Mouse (Mus musculus) C2C12 (cell line): ENCODE data around the gene Foxb1.

Experiments used
- CTCF ChIP-seq: IDR thresholded peaks from one replicate; pipeline ENCODE4 v1.5.1; 2011; ENCODE audit not compliant: control insufficient read depth, insufficient read depth, insufficient read length
- MAX ChIP-seq: IDR thresholded peaks from one replicate; pipeline ENCODE4 v1.6.1; 2011; ENCODE audit warnings: mild to moderate bottlenecking, control low read depth
- MYOD1 ChIP-seq: IDR thresholded peaks from one replicate; pipeline ENCODE4 v1.6.1; 2011; ENCODE audit warnings: low read depth; ENCODE audit not compliant: control insufficient read depth, insufficient read length

- no peak for TF ChIP-seq CTCF
- no peak for TF ChIP-seq MAX
- TF ChIP-seq MYOD1 = no peak
Measured at GRCm38 (mm10) chr9:69716364-69716763, 44.4 kb downstream of the Foxb1 start.
